Mouse (Mus musculus): ENCODE data around the gene Upk2.

The Upk2 gene

DNA sequence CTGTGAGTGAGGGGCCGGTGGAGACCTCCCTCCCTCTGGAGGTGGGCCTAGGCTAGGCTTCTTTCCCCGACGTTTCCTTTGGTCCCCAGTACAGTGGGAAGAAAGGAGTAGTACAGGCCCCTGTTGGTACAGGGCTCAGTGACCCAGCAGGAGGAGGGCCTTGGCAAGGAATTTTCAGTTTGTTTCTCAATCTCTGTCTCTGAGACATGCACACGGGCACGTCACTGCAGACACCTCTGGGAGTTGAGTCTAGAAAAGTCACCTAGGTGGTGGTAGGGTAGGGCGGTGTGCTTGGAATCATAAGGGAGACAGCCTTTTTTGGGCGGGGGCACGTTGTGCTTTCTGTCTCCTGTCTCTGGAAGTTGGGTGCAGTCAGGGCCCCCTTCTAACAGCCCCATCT is 33.6 kb upstream of the Upk2 start:
- DNase-seq (ENCODE audit: low spot score): no peak

DNA sequence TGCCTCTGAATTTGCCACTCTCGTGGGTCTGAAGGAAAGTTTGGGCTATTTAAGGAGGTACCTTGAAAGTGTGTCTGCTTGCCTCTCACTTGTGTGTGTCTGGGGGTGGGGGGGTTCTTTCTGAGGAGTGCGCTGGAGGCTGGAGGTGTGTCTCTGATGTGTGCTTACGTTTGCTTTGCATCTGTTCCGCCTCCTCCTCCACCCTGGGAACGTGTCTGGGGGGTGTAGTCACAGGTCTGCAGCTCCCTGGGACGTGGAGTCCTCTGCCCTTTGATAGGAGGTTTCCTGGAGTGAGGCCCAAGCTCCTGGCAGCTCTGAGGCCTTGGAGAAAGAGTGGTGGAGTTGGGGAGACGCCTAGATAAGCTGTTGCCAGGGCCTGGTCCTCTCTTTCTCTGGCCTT is 32.7 kb upstream of the Upk2 start:
- peak; percentile 13 for DNase-seq (ENCODE audit: low spot score)

DNA sequence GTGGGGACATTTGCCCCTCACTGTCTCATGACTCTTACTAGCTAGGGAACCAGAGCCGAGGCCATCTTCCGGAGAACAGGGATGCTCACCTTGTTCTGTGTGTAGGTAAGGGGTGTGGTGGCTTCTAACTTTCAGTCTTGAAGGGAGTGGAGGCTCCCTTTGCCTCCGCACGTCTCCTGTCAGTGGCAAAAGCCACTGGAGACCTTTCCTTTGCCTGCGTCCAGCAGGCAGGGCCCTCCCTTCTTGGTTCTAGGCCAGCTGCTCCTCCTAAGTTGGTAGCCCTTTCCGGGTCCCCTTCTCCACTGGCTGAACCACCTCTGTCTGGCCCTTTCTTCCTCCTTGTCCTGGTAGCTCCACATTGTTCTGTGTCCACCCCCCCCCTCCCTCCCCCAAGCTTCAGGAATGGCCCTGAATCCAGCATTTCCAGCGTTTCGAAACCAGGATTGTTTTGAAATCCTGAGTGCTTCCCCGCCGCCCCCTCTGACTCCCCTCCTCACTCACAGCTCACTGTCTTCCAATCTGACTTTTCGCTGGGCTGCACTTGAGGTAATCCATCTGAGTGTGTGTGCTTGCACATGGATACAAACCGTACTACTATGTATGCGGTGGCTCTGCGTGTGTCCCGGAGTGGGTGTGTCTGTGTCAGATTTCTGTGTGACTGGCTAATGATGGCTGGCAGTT is 32.1 kb upstream of the Upk2 start:
- peak; percentile 15 for DNase-seq (ENCODE audit: low spot score)

DNA sequence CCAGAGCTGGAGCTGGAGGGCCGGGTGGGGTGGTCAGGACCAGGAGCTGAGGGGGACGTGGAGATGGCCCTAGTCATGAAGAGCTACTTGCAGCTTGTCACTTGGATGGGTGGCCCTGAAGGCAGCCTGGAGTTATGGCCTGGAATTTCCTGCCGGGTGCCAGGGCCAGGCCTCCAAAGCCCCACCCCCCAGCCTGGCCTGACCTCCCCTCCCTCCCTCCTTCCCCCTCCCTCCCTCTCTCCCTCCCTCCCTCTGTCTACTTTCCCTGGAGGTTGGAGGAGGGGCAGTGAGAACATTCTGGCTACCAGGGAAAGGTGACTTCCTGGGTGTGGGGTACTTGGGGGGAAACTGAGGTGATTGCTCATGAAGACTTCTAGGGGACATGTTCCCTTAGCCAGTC is 31.6 kb upstream of the Upk2 start:
- no peak for DNase-seq (ENCODE audit: low spot score)

DNA sequence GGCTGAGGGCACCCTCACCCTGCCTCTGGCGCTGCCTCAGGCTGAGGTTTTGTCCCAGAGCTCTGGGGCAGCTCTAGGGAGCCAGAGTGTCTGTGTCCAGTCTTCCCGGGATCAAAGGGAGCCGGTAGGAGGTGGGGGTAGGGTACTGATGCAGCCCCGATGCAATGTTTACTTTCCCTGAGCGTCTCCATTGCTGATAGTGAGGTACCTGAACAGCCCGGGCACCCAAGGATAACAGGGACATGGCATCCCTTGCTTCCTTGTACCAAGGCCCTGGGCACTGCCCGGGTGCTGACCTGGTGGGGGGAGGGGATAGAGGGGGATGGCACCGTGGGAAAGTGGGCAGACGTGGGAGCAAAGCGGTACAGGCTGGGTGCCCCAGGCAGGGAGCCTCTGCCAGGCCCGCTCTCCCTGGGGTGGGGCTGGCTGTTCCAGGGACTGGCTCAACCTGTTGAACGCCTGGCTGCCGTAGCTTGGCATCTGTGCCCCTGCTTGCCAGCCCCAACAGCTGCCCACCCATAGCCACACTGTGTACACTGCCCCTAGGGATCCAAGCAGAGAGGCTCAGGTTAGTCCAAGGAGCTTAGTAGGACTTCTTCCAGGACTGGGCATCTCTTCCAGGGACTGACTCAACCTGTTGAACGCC is 30.9 kb upstream of the Upk2 start:
- DNase-seq (ENCODE audit: low spot score): no peak

DNA sequence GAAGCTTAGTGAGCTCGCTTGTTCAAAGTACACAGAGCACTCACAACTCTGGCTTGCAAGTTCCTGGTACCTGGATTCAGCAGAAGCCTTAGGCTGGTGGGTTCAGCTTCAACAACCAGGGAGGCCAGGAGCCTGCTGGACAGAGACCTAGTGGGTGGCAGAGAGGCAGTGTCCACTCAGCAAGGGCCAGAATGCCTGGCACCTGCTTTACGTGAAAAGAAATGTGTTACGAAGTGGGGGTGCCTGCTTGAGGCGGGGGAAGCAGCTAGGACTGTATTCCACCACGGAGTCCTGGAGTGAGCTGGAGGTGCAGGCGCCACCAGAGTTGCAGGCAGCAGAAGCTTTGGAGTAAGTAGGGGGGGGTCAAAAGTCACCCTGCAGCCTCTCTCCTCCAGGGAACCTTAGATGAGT is 30.3 kb upstream of the Upk2 start:
- DNase-seq (ENCODE audit: low spot score): no peak

DNA sequence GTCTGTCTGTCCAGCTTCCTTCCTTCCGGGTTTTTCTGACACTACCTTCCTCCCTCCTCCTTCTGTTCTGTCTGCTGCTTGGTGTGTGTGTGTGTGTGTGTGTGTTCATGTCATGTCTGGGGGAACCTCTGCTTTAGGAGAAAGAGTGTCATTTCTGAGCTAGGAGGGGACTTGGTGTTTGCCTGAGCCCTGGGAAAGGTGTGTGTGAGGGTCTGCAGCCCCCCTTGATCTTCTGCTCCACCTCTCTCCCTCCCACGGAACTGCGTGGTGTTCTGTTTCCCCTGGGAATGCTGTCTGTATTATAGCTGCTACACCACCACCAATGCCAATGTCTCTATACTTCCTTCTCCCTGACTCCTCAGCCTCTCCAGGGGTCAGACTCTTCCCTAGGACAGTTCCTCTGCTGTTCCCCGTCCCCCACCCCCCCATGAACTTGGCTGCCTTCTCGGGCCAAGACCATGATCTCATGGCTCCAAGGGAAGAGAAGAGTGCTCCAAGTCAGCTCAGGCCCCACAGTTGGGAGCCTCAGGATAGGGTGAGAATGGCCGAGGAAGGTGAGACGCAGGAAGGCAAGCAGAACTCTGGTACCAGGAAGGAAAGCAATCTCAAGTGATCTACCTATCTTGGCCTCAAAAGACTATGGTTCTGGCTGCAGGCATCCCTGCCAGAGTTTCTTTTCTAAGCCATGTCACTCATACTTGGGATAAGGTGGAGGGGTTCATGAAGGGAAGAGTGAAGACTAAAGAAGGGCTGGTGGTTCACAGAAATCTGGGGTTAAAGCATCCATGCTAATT is 29.7 kb upstream of the Upk2 start:
- peak; percentile 23 for DNase-seq (ENCODE audit: low spot score)

DNA sequence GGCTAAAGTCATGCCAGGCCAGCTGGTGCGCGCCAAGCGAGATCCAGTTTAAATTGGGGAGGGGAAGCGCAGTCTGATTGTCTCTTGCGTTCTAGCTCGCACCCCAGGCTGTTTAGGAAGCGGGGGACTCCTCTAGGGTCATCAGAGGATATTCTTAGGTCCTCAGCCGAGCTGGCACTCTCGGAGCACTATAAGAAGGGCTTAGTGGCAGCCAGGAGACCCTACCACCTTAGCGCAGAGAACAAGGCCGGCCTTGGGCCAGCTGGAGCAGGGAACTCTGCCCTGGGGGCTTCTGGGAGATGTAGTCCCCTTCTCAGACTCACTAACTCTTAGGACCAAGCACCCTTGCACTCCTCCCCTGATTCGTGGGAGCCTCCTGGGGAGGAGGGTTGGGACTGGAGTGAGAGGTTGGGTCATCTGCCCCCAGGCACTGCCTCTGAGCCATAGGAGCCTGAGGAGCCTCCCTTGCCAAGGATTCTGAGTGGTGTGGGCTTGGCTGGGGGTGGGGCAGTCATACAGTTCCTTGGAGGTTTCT is 28.8 kb upstream of the Upk2 start:
- DNase-seq (ENCODE audit: low spot score): peak; percentile 61

DNA sequence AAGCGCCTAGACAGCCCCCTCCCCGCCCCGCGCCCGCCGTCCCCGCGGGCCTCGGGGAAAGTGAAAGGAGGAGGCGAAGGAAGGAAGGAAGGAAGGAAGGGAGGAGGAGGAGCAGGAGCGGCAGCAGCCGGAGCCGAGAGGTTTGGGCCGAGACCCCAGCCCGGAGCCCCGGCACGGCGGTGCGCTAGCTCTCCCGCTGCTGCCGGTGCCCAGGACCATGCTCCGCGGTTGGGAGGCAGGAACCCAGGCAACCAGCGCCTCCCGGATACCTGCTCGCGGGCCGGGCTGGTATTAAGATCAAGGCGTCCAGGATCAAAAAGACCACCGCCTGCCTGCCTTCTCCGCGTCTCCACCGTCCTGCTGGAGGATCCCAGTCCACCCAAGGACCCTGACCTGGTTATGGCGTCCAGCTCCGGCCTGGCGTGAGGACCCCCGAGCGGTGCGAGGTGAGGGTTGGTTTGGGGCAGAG is 28.3 kb upstream of the Upk2 start:
- DNase-seq (ENCODE audit: low spot score): no peak

DNA sequence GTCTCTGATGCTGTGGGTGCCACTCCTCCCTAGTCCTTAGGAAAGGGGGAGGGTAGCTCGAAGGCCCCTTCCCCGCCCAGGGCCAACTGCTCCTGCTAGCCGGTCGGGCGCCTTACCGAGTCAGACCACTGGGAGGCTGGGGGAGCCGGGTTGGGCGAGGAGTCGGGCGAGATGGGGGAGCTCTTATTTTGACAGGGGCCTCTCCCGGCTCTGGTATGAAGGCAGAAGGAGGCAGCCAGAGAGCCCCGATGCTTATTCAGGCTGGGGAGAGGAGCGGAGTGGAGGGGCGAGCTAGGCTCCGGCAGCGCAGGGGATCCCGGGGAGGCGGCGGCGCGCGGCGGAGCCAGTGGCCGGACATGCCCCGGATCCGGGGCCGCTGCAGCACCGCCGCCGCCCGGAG is 27.8 kb upstream of the Upk2 start, which contains the start of gene Bcl9l:
TSS of gene Bcl9l (plus strand) at position 274 of the 400 bp plus-strand sequence.
- DNase-seq (ENCODE audit: low spot score): peak; percentile 93

DNA sequence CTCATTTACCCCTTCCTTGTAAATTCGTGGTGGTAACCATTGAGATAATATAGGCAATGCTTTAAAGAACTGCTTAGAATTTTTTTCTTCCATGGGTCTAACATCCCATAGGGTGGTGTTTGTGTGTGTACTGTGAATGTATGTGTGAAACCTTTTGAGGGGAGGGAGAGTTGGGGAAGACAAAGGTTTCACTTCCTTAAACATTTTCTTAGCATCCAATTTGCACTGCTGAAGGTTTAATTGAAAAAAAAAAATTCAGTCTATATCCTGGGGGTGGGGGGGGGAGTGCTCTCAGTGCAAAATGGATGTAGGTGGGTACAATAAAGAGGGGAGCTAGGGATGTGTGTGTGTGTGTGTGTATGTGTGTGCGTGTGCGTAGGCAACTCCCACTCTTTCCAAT is 27.3 kb upstream of the Upk2 start:
- DNase-seq (ENCODE audit: low spot score): no peak

DNA sequence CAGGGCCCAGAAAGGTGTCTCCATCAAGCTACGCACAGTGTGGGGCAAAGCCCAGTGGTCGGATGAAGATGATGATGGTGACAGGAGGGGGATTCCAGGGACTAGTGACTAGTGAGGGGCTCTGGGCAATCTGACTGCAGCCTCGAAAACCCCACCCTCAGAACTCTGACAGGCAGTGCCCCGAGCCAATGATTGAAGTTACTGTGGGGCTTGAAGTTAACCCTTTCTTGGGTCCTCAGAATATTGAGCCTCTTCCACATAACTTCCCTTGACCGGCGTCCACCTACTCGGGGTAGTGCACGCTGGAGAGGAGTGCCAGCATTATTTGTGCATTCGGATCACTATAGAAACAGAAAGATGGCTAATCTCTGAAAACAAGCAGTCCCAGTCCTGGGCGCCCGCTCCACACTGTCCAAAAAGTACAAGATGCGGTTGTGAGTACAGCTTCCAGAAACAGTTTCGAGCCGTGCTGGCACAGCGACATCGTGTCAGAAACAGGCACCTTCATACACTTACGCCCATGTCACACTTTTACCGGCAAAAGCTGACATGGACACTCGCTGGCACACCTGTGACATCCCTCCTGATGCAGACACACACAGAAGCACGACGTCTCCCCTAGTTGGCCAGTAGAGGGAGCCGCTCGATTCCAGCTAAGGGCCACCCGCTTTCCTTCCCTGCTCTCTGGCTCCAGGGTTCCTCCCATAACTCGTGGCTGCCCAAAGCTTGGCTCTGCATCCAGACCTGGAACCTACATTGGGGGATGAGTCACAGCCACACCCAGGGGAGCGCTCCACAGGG is 25.1 kb upstream of the Upk2 start:
- peak; percentile 87 for DNase-seq (ENCODE audit: low spot score)

DNA sequence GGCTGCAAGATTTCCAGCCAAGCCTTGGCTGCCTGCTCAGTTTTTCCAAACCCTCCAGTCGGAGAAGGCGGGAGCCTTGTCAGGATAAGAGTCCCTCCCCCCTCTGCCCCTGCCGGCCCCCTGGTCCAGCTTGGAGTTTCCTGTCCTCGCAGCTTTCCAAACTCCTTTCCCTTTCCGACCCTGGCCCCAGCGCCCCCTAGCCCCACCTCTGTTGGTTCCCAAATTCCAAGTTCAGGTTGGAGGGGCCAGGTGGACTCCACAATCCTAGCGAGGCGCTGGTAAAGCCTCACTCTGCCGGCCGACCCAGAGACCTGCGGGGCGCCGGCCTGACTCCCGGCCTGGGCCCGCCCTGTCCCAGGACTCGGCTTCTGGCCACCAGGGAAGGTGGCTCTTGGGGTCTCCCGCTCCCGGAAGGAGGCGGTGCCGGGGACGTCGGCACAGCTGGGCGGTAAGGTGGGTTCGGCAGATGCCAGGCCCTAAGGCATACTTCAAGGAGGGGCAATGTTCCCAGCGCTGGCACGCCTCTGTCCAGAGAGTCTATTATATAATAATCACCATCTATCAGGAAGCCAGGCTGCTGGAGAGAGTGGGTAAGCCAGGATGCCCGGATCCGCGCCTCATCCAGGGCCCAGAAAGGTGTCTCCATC is 24.3 kb upstream of the Upk2 start:
- peak; percentile 68 for DNase-seq (ENCODE audit: low spot score)

DNA sequence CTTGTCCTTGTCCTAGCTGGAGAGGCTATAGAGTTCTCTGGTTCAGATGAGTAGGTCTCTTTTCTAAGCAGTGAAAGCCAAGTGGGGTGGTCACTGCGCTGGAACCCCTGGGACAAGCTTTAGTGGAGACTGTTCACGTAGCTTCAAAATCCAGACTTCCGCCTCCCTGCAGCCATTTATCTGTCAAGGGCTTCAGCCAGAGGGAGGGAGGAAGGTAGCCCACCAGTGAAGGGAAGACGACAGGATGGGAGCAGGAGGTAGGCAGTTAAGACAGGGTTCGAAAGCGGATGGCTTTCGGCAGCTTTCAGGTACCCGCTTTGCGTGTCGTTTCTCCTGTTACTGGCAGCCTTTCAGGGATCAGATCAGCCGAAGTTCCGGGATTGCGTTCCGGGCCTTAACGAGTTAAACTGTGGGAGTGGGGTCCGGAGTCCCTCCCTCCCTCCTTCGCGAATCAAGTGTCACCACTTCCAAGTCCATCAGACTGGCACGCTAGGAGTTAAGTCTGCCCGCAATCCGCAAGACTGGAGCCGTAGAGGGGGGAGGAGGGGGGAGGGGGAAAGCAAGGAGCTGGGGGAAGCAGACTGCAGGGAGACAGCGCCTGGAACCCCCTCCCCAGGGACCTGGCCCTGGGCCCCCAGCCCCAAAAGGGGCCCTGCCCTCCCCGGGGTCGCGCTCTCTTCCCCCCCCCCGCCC is 23.6 kb upstream of the Upk2 start:
- DNase-seq (ENCODE audit: low spot score): peak; percentile 61

DNA sequence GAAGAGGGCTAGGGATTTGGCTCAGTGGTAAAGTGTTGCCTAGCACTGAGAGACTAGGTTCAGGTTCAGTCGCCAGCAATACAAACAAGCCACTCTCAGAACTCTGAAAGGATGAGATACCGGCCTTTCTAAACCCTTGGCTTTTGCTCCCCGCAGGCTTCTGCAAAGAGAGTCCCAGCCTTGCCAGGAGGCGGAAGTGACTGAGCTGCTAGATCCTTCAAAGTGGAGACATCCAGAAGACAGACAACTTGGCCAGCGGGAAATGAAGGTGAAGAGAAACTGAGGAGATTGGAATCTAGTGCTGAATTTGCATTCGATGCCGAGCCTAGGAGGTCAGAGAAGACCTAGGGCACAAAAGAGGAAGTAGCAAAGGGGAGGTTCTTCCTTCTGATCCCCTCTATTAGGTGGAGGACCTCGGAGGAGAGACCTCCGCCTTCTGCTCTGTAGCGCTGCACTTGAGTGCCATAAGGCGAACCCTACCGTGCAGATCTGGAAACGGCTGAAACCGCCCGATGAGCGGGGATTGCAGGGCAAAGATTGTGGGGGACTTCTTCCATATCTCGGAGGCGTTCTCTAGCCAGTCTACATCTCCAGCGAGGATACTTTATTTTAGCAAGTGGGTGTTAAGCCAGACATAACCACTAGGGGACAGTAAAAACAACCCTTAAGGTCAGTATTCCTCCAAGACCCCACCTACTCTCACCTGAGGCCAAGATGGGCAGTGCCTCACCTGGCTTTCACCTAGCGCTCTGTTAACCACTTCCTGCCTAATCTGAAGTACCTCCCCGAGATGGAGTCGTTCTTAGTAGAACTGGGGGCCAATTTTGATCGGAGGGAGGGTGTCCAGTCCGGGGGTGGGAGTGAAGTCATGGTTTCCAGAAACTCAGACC is 22.8 kb upstream of the Upk2 start:
- peak; percentile 77 for DNase-seq (ENCODE audit: low spot score)

DNA sequence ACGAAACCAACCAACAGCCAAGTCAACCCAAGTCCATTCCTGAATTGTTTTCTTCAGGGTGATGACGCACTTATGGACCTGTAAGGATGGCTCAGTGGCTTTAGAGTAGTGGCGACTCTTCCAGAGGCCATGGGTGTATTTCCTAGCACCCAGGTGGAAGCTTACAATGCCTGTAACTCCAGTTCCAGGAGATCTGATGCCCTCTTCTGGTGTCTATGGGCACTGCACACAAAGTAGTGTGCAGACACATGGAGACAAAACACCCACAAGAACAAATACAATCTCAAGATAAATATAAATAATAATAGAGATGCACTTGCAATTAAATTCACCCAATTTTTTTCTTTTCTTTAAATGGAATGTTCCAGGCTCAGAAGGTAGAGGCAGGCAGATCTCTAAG is 21.2 kb upstream of the Upk2 start:
- DNase-seq (ENCODE audit: low spot score): no peak

DNA sequence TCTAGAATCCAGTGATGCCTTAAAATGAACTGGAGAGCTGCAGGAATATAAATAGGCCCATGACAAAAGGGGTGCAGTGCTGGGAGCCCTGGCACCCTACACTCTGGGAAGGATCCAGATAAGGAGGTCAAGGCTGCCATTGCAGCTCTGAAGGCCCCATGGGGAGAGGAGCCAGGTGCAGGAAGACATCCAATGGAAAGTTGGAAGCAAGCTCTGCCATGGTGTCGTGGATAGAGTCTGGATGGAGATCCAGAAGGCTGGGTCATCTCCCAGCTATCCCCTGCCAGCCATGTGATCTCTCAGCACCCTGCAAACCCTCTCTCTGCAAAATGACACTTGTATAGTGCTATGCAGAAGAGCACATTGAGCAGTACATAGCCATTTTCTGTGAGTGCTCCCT is 19.6 kb upstream of the Upk2 start:
- no peak for DNase-seq (ENCODE audit: low spot score)

DNA sequence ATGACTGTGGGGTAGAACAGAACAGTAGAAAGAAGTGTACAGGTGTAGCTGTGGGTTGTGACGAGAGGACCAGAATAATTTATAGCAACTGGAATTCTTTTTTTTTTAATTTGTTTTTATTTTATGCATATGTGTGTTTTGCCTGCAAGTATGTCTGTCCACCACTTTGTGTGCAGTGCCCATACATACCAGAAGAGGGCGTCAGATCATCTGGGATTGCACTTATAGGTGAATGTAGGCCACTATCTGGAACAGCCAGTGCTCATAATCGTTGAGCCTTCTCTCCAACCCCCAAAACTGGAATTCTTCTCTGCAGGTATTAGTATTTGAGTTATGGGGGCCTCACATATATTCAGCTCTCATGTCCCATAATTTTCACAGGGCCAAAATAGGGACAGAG is 18.4 kb upstream of the Upk2 start:
- DNase-seq (ENCODE audit: low spot score): no peak

DNA sequence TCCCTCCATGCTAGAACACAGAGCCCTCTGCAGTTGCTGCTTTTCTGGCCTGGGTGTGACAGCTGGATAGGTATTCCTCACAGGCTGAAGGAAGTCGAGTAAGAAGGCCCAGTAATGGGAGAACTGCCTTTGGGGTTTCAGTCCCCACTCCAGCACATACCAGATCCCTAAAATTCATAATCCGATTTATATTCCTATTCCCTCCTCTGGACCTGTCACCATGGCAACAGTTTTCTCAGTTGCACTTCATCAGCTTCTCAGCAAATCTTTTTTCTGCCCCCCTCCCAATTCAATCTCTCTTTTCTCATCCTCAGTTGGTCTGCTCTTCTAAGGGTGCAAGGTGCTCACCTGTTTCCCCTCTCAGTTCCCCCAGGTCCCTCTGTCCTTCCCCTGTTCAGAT is 14.0 kb upstream of the Upk2 start:
- DNase-seq (ENCODE audit: low spot score): no peak

DNA sequence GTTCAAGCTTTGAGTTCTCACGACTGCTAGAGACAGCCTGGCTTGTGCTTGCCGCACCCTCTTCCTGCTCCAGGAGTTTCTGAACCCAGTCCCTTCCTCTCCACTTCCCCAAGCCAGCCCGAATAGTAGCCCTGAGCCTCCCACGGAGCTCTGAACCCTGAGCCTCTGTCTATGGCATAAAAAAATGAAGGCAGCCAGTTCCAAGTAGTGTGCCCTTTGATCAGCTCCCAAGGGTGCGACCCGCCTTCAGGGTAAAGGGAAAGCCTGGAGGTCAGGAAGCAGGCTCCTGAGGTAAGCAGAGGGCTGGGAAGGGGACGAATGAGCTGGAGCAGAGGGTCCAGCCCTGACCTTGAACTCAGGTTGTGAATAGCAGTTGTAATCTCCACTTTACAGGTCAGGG is 13.4 kb upstream of the Upk2 start:
- no peak for DNase-seq (ENCODE audit: low spot score)
